In genomic region chr11:94832246-94832985, GRCm38 (mm10) we compare ENCODE assay signal across 8 mouse cellular contexts. TPM values are rescaled to one million over a fixed set of nuclear protein-coding genes. Genes with fewer than 3 reads are reported as not detected.
A peak's percentile ranks its signal among the peaks of the same experiment; 100 is the strongest.
DNase-seq lines count a peak whose midpoint lies in the region; ATAC-seq and TF ChIP-seq lines count a peak whose summit lies in the region.
"Had no signal": no experiment of that assay in that cellular context is flagged by ENCODE, and none has a peak within 500 bp of the region (broad histone marks: within the 10 kb centered on the region; RNA-seq: fewer than 3 reads in every experiment).

No protein-coding gene starts in this region.

- peak; percentile 15 for DNase-seq in G1E (ENCODE audit: low spot score)
- peak; percentile 44 to 65 for DNase-seq in cerebellum, adult 18-20 months
- DNase-seq in gastrocnemius, postnatal 10 days = peak; percentile 80
- peak; percentile 7 for DNase-seq in layer of hippocampus, adult 9-11 months
- peak; percentile 74 for DNase-seq in lung, postnatal 36 days
- DNase-seq in spleen, adult 18-20 months = peak; percentile 14 to 63

- no peak for ATAC-seq in G1E (ENCODE audit: extremely low read depth, insufficient number of reproducible peaks, low FRiP score, poor library complexity, severe bottlenecking)

- H3ac ChIP-seq in C2C12 (ENCODE audit: control insufficient read depth, insufficient read length, low read depth) = no peak overlapping the region

- peak; percentile 74 for TF ChIP-seq CTCF in C2C12 (IDR thresholded peaks at IDR 0.05; ENCODE audit: control insufficient read depth, insufficient read depth, insufficient read length)
- peak; percentile 64 for TF ChIP-seq CTCF in G1E (IDR thresholded peaks at IDR 0.05; ENCODE audit: low read depth, low read length)

- no peaks in the 10 kb centered on the region for H3K79me2 ChIP-seq in C2C12 (ENCODE audit: control insufficient read depth, insufficient read depth)

- no peaks in the 10 kb centered on the region for H3K79me3 ChIP-seq in C2C12 (ENCODE audit: low read depth)

- H3K4me3 ChIP-seq in C2C12 (ENCODE audit: insufficient read depth, poor library complexity, severe bottlenecking) (no peak overlapping the region), G1E (ENCODE audit: low read depth, low read length) (no peak overlapping the region)
- H3K4me3 ChIP-seq: limb, embryonic 13.5 days had no signal

- no peaks in the 10 kb centered on the region for H3K9me3 ChIP-seq in G1E (replicated peaks)
- H3K9me3 ChIP-seq: limb, embryonic 13.5 days had no signal

- H3K27me3 ChIP-seq in C2C12 (ENCODE audit: control insufficient read depth, insufficient read depth, insufficient read length) (peaks cover 3% of the 10 kb centered on the region), G1E (ENCODE audit: insufficient read depth, low read length) (peaks cover 7% of the 10 kb centered on the region)
- H3K27me3 ChIP-seq: limb, embryonic 13.5 days had no signal

- H3K4me1 ChIP-seq in G1E (ENCODE audit: insufficient read depth, low read depth, low read length) = no peaks in the 10 kb centered on the region
- H3K4me1 ChIP-seq: limb, embryonic 13.5 days had no signal

- no peaks in the 10 kb centered on the region for H3K36me3 ChIP-seq in C2C12 (ENCODE audit: control insufficient read depth, insufficient read depth)
- H3K36me3 ChIP-seq in G1E (replicated peaks) = no peaks in the 10 kb centered on the region
- H3K36me3 ChIP-seq: limb, embryonic 13.5 days had no signal

TF ChIP-seq in C2C12, 6 proteins besides CTCF, POLR2A, EP300 and RAD21:
- TF ChIP-seq MAX (IDR thresholded peaks at IDR 0.05) (no peak), CEBPB (IDR thresholded peaks at IDR 0.05; ENCODE audit: low read depth) (no peak), FOSL1 (IDR thresholded peaks at IDR 0.05; ENCODE audit: insufficient read depth, low read length, poor library complexity, severe bottlenecking) (no peak), MYOD1 (IDR thresholded peaks at IDR 0.05; ENCODE audit: control insufficient read depth, insufficient read length, low read depth) (no peak), MYOG (IDR thresholded peaks at IDR 0.05; ENCODE audit: control insufficient read depth, extremely low read depth, insufficient read length) (no peak), USF1 (IDR thresholded peaks at IDR 0.05; ENCODE audit: low read depth) (no peak)

RNA-seq across cellular contexts. Expression of gene Tmem92, which starts 49.9 kb away (rescaled TPM):
- polyA plus RNA-seq in C2C12 (2012; fragmentation: generic; extraction: Trizol) (0.13 TPM), G1E (2012) (not detected in 2 replicates)
- total RNA-seq in G1E (2014; fragmentation: Nextera tagmentation) (not detected in 2 replicates), G1E (2017) (0.16 TPM in 1 of 2 replicates, not detected in the other)
- total RNA-seq in gastrocnemius, postnatal 10 days (2021) = not detected
- polyA plus RNA-seq: limb, embryonic 13.5 days had no signal

Comparison
In these comparisons a context has a peak if more than half of its experiments do, and no peak if none do; other contexts are left out.
1. DNase-seq: peak in every context shown above with its lines; median percentile 80 in gastrocnemius, postnatal 10 days; 74 in lung, postnatal 36 days; 54 in cerebellum, adult 18-20 months; 38 in spleen, adult 18-20 months; 15 in G1E; 7 in layer of hippocampus, adult 9-11 months.